Mouse (Mus musculus) hindbrain, embryonic 16.5 days (tissue): Measurements from ENCODE around the gene Rims3. TPM values are rescaled to one million over a fixed set of nuclear protein-coding genes. Genes with fewer than 3 reads are reported as not detected.

Source experiments
- ATAC-seq: fragments of 200-750 bp; cut with Nextera tagmentation; 2 replicates; pipeline ENCODE4 v1.8.0; 2017; ENCODE audit warnings: moderate TSS enrichment, moderate library complexity
- H3K27ac ChIP-seq: fragments of 300-500 bp; sonication (generic); 2 replicates; pipeline ENCODE4 v1.5.1; 2014; ENCODE audit warnings: low read depth, mild to moderate bottlenecking, control low read depth, low read length, moderate library complexity
- H3K27me3 ChIP-seq: fragments of 300-500 bp; sonication (generic); replicated peaks from 2 replicates; pipeline ENCODE4 v1.6.1; 2014; ENCODE audit warnings: low read length; ENCODE audit not compliant: control insufficient read depth, insufficient read depth
- H3K36me3 ChIP-seq: fragments of 300-500 bp; sonication (generic); 2 replicates; pipeline ENCODE4 v1.6.1; 2014; ENCODE audit warnings: mild to moderate bottlenecking, low read length, moderate library complexity, mixed read lengths; ENCODE audit not compliant: control insufficient read depth, insufficient read depth
- H3K4me1 ChIP-seq: fragments of 300-500 bp; sonication (generic); 2 replicates; pipeline ENCODE4 v1.6.1; 2014; ENCODE audit warnings: low read depth, low read length; ENCODE audit not compliant: control insufficient read depth, insufficient read depth
- H3K4me2 ChIP-seq: fragments of 300-500 bp; sonication (generic); 2 replicates; pipeline ENCODE4 v1.6.1; 2014; ENCODE audit warnings: mild to moderate bottlenecking, low read length, control low read depth, moderate library complexity
- H3K4me3 ChIP-seq: fragments of 300-500 bp; sonication (generic); 2 replicates; pipeline ENCODE4 v1.5.1; 2014; ENCODE audit warnings: mild to moderate bottlenecking, low read length, control low read depth, moderate library complexity
- H3K9ac ChIP-seq: fragments of 300-500 bp; sonication (generic); 2 replicates; pipeline ENCODE4 v1.6.1; 2014; ENCODE audit warnings: low read depth, mild to moderate bottlenecking, control low read depth, low read length, moderate library complexity
- H3K9me3 ChIP-seq: fragments of 300-500 bp; sonication (generic); 2 replicates; pipeline ENCODE4 v1.6.1; 2014; ENCODE audit warnings: mild to moderate bottlenecking, low read length, moderate library complexity; ENCODE audit not compliant: control insufficient read depth
- WGBS: fragments of 180-500 bp; shearing (Covaris S2); extraction: QIAGEN DNeasy Blood & Tissue Kit; methylation state at CpG from one replicate; pipeline ENCODE4 v1.1.7; 2014; 5-methylcytosine and 5-hydroxymethylcytosine counted together
- polyA plus RNA-seq: library from polyadenylated mRNA; unstranded; fragments of >200 nt; fragmentation: Nextera tagmentation; extraction: Ambion mirVana; gene quantifications from 2 replicates; pipeline ENCODE4 v1.2.1, GENCODE M21; 2015

Rims3 gene
- polyA plus RNA-seq, 1 experiment from 2014 or later: 24.0 TPM

DNA sequence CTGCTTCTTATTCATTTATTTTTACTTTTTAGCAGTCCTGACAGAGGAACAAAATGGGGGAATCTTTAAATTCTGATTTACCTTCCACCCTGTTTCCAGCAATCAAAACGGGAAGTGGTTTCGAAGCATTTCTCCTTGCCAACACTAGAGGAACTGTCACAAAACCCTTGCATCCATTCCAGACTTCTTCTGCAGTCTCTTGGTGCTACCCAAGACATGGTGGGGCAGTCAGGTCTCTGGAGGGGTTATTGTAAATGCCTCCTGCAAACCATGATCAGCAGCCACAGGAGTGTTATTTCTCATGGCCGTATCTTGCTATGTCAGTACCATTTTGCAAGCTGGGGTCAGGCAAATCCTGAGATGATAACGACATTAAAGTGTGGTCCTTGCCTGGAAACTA lies 9.5 kb upstream of the Rims3 start:
- Histone ChIP-seq H3K36me3 (no peaks in the 10 kb centered on the region), H3K4me2 (no peak overlapping the region), H3K9me3 (no peaks in the 10 kb centered on the region), H3K27ac (no peak overlapping the region), H3K27me3 (no peaks in the 10 kb centered on the region), H3K9ac (no peak overlapping the region), H3K4me3 (no peak overlapping the region), H3K4me1 (no peaks in the 10 kb centered on the region)
- WGBS: 87% methylated on average over 4 of the region's 4 CpGs
- ATAC-seq: no peak

DNA sequence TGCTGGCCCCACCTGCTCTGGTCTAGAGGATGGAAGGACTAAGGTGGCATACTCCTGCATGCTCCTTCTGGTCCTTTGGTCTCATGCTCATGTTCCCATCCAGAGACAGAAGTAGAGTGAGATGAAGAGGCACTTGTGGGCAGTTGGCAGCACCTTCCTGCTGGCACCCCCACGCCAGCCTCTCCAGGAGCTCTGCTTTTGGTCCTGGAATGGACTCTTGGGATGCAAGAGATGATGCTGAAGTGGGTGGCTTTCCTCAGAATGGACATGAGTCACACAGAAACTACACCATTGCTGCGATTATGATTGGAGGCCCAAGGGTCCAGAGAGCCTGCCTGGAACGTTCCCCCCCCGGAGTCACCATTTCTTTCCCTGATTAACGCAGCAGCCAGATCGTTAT lies 5.7 kb upstream of the Rims3 start:
- Histone ChIP-seq H3K4me1 (no peaks in the 10 kb centered on the region), H3K27me3 (no peaks in the 10 kb centered on the region), H3K4me3 (no peak overlapping the region), H3K4me2 (no peak overlapping the region), H3K36me3 (no peaks in the 10 kb centered on the region), H3K27ac (no peak overlapping the region), H3K9ac (no peak overlapping the region), H3K9me3 (no peaks in the 10 kb centered on the region)
- 77% methylated on average over 6 of the region's 6 CpGs for WGBS
- ATAC-seq: no peak

DNA sequence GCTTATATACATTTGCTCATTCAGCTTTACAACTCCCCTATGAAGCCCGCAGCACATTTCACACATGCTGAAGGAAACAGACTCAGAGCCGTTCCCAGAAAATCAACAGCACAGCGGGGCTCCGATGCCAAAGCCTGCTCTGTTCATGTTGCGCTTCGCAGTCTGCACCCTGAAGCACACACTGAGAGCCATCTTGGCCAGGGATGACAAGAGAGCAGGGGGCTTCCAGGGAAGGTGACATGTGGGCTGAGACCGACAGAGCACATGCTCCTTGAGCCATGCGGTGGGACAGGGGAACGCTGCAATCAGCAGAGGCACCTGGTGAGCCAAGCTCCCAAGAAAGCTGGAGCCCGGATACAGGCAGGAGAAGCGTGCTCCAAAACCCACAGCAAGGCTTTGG lies 5.2 kb upstream of the Rims3 start:
- no peaks in the 10 kb centered on the region for H3K9me3 ChIP-seq
- no peak for ATAC-seq
- H3K4me3 ChIP-seq: no peak overlapping the region
- no peaks in the 10 kb centered on the region for H3K4me1 ChIP-seq
- no peak overlapping the region for H3K27ac ChIP-seq
- H3K36me3 ChIP-seq: no peaks in the 10 kb centered on the region
- H3K27me3 ChIP-seq: no peaks in the 10 kb centered on the region
- no peak overlapping the region for H3K4me2 ChIP-seq
- H3K9ac ChIP-seq: no peak overlapping the region
- WGBS: 63% methylated on average over 11 of the region's 11 CpGs

DNA sequence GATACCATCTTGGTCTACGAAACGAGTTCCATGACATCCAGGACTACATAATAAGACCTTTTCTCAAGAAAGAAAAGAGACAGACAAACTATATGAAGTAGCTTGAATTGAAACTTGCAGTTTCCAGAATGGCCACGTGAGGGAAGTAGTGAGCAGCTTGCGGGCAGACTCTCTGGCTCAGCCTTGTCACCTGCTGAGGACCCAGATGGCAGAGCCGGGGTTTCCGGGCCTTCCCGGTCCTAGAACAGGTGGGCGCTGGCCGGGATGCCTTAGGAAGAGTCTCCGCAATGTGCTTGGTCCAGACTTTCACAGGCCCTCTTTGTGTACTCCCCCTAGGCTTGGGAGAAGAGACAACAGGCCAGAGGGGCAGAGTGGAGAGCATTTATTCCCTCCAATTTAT lies 3.7 kb upstream of the Rims3 start:
- Histone ChIP-seq H3K36me3 (no peaks in the 10 kb centered on the region), H3K27me3 (no peaks in the 10 kb centered on the region), H3K9ac (no peak overlapping the region), H3K4me2 (no peak overlapping the region), H3K27ac (no peak overlapping the region), H3K4me3 (no peak overlapping the region), H3K4me1 (peaks cover 4% of the 10 kb centered on the region; the same call in 1 of the 2 replicates), H3K9me3 (no peaks in the 10 kb centered on the region)
- ATAC-seq: peak; percentile 62; the same call in 1 of the 2 replicates
- 3% methylated on average over 10 of the region's 10 CpGs for WGBS

DNA sequence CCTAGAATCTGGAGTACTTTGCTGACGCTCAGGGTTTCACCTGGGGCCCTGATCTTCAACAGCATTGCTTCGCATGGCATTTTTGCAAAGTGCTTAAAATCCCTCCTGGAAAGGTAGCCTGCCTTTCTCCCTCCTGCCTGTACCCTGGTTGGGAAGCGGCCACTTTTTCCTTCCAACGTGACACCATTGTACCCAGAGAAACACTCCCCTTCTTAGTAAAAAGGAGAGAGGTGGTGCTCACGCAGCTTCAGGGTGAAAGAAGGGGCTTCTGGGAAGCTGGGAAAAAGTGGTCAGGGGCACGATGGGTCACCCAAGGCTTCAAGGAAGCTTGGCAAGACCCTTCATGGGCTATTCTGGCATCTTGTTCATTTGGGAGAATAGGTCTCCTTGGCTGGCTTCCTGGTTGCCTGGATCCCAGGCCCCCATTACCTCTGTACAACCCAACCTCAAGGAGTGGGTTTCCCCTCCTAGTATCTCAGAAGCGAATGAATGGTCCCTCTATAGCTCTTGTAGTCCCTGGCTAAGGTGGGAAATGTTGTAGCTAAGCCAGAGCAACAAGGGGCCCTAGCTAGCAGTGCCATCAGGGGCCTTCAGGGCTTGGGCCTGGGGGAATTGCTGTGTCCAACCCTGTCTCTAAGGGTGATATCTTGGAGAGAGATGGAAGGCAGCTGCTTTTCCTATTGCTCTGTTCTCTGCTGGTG lies 894 bp downstream of the Rims3 start:
- Histone ChIP-seq H3K36me3 (no peaks in the 10 kb centered on the region), H3K9ac (peak overlapping the region; percentile 86), H3K4me1 (peaks cover 16% of the 10 kb centered on the region), H3K27me3 (no peaks in the 10 kb centered on the region), H3K4me3 (peak overlapping the region; percentile 75), H3K4me2 (peak overlapping the region; percentile 67), H3K9me3 (no peaks in the 10 kb centered on the region), H3K27ac (peak overlapping the region; percentile 73)
- WGBS: 16% methylated on average over 7 of the region's 7 CpGs
- ATAC-seq: peak; percentile 4; the same call in 1 of the 2 replicates

DNA sequence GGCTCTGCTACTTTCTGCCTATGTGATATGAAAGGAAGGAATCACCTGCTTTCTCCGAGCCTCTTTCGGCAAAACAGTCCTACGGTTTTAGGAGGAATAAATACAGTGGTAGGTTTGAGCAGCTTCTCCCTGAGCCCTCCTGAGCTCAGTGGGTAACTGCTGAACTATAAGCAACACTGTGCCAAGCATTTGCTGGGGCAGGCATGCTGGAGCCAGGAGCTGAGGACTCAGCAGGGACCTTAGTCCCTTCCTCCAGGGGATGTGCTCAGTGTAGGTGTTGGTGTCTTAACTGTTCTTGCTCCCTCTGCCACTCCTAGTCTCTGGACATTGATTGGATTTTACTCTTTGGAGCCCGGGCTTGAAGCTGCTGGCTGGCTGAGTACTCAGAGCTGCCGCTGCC lies 1.8 kb downstream of the Rims3 start:
- Histone ChIP-seq H3K36me3 (no peaks in the 10 kb centered on the region), H3K9me3 (no peaks in the 10 kb centered on the region), H3K27ac (no peak overlapping the region), H3K4me1 (peaks cover 16% of the 10 kb centered on the region), H3K27me3 (no peaks in the 10 kb centered on the region), H3K9ac (peak overlapping the region; percentile 33; the same call in 1 of the 2 replicates), H3K4me3 (peak overlapping the region; percentile 12), H3K4me2 (peak overlapping the region; percentile 67)
- ATAC-seq: no peak
- WGBS: 41% methylated on average over 5 of the region's 5 CpGs

DNA sequence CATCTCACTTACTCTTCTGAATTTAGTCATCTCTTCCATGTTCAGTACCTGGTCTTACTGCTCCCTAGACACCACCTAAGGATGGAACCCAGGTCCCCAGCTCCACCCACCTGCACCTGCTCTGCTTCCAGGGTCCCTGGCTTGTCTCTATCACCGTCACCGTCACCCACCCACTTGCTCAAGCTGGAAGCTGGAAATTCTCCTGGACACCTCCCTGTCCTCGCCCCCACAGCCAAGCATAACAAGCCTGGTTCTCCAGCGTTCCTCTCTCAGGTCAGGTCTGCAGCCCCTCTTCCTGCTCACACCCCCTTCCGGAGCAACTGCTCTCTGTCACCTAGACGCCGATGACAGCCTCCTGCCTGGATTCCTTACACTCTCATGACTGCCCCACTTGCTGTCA lies 5.2 kb downstream of the Rims3 start:
- H3K4me3 ChIP-seq: no peak overlapping the region
- H3K36me3 ChIP-seq: no peaks in the 10 kb centered on the region
- H3K9me3 ChIP-seq: no peaks in the 10 kb centered on the region
- H3K4me2 ChIP-seq: no peak overlapping the region
- peaks cover 16% of the 10 kb centered on the region for H3K4me1 ChIP-seq
- ATAC-seq: no peak
- H3K27me3 ChIP-seq: no peaks in the 10 kb centered on the region
- no peak overlapping the region for H3K9ac ChIP-seq
- H3K27ac ChIP-seq: no peak overlapping the region
- 90% methylated on average over 7 of the region's 7 CpGs for WGBS

DNA sequence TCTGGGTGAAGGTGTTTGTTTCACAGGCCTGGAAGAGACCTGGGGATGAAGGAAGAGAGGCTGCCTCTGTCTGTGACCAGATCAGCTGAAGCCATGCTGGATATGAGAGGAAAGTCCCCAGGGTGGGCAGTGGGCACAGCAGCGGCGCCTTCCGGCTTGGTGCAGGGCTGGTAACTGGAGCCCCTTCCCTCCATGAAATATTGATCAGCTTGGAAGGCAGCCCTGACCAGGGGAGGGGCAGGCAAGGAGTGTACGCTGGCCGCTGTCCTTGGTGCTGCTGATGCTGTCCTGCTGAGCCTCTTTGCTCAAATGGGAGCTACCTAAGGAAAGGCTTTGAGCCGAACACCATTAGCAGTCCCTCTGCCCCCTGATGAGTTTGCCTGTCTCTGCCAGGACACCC lies 11.6 kb downstream of the Rims3 start:
- ATAC-seq: no peak; the same call in 1 of the 2 replicates
- H3K9me3 ChIP-seq: no peaks in the 10 kb centered on the region
- no peak overlapping the region for H3K9ac ChIP-seq
- H3K27me3 ChIP-seq: no peaks in the 10 kb centered on the region
- WGBS: 19% methylated on average over 6 of the region's 6 CpGs
- no peak overlapping the region for H3K4me2 ChIP-seq
- no peak overlapping the region for H3K27ac ChIP-seq
- H3K36me3 ChIP-seq: no peaks in the 10 kb centered on the region
- no peak overlapping the region for H3K4me3 ChIP-seq
- peaks cover 5% of the 10 kb centered on the region for H3K4me1 ChIP-seq

DNA sequence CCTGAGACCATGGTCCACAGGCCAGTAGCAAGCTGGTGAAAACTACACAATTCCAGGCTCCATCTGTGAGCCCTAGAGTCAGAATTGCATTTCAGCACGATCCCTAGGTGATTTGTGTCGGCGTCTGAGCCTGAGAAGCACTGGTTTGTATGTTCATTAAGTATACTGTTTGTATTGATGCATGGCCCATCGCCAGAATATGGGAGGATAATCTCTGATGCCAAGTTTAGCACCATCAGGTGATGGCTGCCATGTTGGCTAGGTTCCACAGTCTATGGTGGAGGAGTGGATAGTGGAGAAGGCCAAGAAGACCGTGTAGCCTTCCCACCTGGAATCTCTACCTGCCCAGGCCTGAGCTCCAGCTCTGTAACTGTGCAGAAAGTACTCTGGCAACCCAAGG lies 13.6 kb downstream of the Rims3 start:
- no peaks in the 10 kb centered on the region for H3K27me3 ChIP-seq
- WGBS: 74% methylated on average over 5 of the region's 5 CpGs
- ATAC-seq: no peak

More for the DNA sequence above, 13.6 kb downstream of the Rims3 start:
- Histone ChIP-seq H3K4me2 (no peak overlapping the region), H3K9me3 (no peaks in the 10 kb centered on the region), H3K4me3 (no peak overlapping the region), H3K4me1 (peaks cover 5% of the 10 kb centered on the region), H3K27ac (no peak overlapping the region), H3K36me3 (no peaks in the 10 kb centered on the region), H3K9ac (no peak overlapping the region)
